Mouse (Mus musculus) left cerebral cortex, postnatal 4 days (tissue): Measurements from ENCODE around the gene Zfp143. TPM values are rescaled to one million over a fixed set of nuclear protein-coding genes. Genes with fewer than 3 reads are reported as not detected.
"Not testable (repeated sequence)": the region's sequence is repeated elsewhere in the genome, so short reads cannot be mapped to it uniquely, and the experiment has no call there.

Source experiments
- DNase-seq: peaks from one replicate; pipeline ENCODE4 v3.0.0-alpha.2; 2022
- intact Hi-C: fragments of 180-260 bp; cut with DNase I; formaldehyde crosslinking; loops from one replicate; pipeline ENCODE4 v1.15.1; 2025
- total RNA-seq, 2 experiments: library from RNA; stranded (reverse); gene quantifications; 2 replicates each; pipeline ENCODE4 v1.2.3; 2021

Zfp143 gene
- total RNA-seq, 2 experiments from 2014 or later, result 9.7 to 9.9 TPM

DNA sequence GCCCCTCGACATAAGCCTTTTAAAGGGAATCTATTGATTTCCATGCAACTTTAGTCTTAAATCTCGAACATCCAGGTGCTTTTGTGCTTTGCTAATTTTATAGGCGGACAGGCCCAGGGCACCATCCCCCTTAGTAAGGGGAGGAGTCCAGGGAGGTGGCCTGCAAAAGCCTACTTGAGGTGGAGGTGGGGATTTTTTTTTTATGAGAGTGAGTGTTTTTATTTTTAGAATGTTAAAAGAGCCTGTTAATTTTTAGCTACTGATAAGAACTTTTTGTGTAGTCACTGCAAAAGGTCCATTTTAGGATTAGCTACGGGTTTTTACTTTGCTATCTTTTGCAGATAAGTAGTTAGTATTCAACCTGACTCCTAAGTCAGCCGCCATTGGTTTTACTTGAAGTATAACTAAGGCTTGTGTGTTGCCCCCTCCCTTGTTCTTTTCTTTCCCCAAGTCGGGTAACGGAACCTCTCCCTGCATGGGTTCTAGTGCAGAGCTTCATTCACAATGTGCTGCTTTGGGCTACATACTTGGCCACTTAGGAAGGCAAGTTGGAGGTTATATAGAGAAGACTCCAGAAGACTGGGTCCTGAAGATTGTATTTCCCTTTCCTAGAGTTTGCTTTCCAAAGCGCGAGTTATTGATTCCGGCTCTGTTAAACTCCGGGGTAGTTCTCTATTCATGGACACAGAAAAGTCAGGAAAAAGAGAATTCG lies 63.0 kb downstream of the Zfp143 start:
- intact Hi-C loops, result no loop called here

DNA sequence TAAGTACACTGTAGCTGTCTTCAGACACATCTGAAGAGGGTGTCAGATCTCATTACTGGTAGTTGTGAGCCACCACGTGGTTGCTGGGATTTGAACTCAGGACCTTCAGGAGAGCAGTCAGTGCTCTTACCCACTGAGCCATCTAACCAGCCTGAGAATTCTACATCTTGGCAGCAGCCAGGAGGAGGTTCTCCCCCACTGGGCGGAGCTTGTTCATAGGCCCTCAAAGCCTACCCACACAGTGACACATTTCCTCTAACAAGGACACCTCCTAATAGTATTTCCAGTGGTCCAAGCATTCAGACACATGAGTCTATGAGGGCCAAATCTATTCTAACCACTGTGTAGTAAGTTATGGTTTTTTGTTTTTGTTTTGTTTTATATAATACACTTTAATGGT lies 67.5 kb downstream of the Zfp143 start:
- DNase-seq, result no peak
- intact Hi-C loops, result no loop called here

More for the DNA sequence above, 63.0 kb downstream of the Zfp143 start:
- DNase-seq, result no peak

DNA sequence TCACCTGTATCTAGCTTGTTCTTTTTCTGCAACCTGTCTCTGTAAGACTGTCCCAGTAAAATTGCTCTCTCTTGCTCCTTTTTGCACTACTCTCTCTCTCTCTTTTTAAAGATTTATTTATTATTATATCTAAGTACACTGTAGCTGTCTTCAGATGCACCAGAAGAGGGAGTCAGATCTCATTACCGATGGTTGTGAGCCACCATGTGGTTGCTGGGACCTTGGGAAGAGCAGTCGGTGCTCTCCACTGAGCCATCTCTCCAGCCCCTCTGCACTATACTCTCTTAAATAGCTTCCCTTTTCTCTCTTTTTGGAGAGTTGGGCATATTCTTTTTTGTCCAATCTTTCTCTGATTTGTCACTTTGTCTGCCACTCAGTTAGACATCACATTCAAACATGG lies 71.3 kb downstream of the Zfp143 start:
- intact Hi-C loops, DNase-seq: not testable (repeated sequence)

DNA sequence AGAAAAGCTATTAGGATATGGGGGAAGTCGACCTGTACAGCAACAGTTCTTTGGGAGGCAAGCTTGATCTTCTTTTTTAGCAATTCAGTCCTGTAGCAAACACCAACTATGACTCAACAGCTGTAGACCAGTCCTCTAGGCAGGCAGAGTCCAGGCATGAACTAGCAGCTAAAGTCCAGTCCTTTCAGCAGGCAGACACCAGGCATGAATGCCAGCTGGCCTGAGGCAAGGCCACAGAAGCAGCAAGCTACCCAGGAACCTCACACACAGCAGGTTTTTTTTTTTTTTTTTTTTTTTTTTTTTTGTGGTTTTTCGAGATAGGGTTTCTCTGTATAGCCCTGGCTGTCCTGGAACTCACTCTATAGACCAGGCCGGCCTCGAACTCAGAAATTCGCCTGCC lies 73.0 kb downstream of the Zfp143 start:
- no peak for DNase-seq
- intact Hi-C loops, result no loop called here

DNA sequence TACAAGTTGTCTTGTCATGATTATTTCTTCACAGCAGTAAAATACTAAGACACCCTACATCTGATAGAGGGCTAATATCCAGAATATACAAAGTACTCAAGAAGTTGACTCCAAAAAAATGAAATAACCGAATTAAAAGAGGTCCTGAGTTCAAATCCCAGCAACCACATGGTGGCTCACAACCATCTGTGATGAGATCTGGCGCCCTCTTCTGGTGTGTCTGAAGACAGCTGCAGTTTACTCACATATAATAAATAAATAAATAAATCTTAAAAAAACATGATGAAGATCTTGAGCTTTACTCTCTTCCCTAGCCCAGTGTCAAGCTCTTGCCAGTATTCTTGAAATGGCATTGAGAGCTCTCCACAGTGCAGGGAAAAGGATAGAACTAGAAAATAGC lies 77.5 kb downstream of the Zfp143 start:
- intact Hi-C loops, result no loop called here
- DNase-seq, result no peak

DNA sequence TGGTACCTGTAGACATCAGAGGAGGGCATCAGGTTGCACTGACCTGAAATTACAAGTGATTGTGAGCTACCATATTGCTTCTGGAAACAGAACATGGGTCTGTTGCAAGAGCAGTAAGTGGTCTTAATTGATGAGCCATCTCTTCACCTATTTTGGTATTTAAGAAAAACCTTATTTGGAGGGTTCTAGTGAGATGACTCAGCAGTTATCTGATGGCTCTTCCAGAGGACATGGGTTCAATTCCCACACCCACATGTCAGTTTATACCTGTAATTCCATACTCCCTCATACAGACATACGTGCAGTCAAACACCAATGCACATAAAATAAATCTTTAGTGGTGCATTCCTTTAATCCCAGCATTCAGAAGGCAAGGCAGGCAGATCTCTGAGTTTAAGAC lies 82.8 kb downstream of the Zfp143 start:
- no peak for DNase-seq
- intact Hi-C loops, result no loop called here

Other genes with a start within 250 kb of the Zfp143 start
- 1 to 10 TPM in 1 of 2 experiments, under 1 TPM in 1; 0.74 to 2.0 TPM for gene Scube2, start 195.5 kb upstream of the Zfp143 start, total RNA-seq
- 100 to 1,000 TPM; 123 to 135 TPM for gene Dennd5a, start 100.7 kb upstream of the Zfp143 start, total RNA-seq
- 10 to 100 TPM; 46.2 to 48.3 TPM for gene Tmem41b, start 74.3 kb upstream of the Zfp143 start, total RNA-seq
- gene Ipo7, start 42.9 kb upstream of the Zfp143 start, total RNA-seq, result 100 to 1,000 TPM in 1 of 2 experiments, 10 to 100 TPM in 1; 97.1 to 104 TPM
- 1 to 10 TPM; 4.5 to 4.8 TPM for gene Wee1, start 60.8 kb downstream of the Zfp143 start, total RNA-seq
- gene Swap70, start 160.5 kb downstream of the Zfp143 start, total RNA-seq, result 10 to 100 TPM; 10.4 to 12.2 TPM